Mouse (Mus musculus) heart, adult 2 months (tissue): ENCODE data around the gene Cyp27b1. TPM values are rescaled to one million over a fixed set of nuclear protein-coding genes. Genes with fewer than 3 reads are reported as not detected.
"Not testable (repeated sequence)": the region's sequence is repeated elsewhere in the genome, so short reads cannot be mapped to it uniquely, and the experiment has no call there.

Experiments used
- DNase-seq, 2 experiments: peaks; one replicate each; pipeline ENCODE4 v3.0.0; 2021
- H3K27ac ChIP-seq: fragments of 200-600 bp; 2 replicates; pipeline ENCODE4 v1.8.1; 2022
- H3K27me3 ChIP-seq: fragments of 200-500 bp; 2 replicates; pipeline ENCODE4 v1.6.1; 2012; ENCODE audit warnings: mild to moderate bottlenecking, low read length, inconsistent platforms, mixed read lengths; ENCODE audit not compliant: control insufficient read depth, insufficient read depth
- H3K36me3 ChIP-seq: fragments of 200-500 bp; 2 replicates; pipeline ENCODE4 v1.6.1; 2012; ENCODE audit warnings: low read length, inconsistent platforms; ENCODE audit not compliant: control insufficient read depth, insufficient read depth
- H3K4me1 ChIP-seq: fragments of 200-500 bp; 2 replicates; pipeline ENCODE4 v1.6.1; 2011; ENCODE audit warnings: low read length; ENCODE audit not compliant: control insufficient read depth, insufficient read depth
- H3K4me3 ChIP-seq: fragments of 200-600 bp; 2 replicates; pipeline ENCODE4 v1.8.1; 2022
- H3K79me2 ChIP-seq: fragments of 200-500 bp; replicated peaks from 2 replicates; pipeline ENCODE4 v1.6.1; 2012; ENCODE audit warnings: mild to moderate bottlenecking, inconsistent platforms, low read length, moderate library complexity, mixed read lengths; ENCODE audit not compliant: control insufficient read depth, insufficient read depth
- H3K9ac ChIP-seq: fragments of 200-500 bp; 2 replicates; pipeline ENCODE4 v1.6.1; 2012; ENCODE audit warnings: low read depth, mild to moderate bottlenecking, control low read depth, inconsistent platforms, low read length, mixed read lengths
- CTCF ChIP-seq: fragments of 200-600 bp; IDR thresholded peaks from 2 replicates; pipeline ENCODE4 v1.8.1; 2022; ENCODE audit warnings: antibody characterized with exemption, mild to moderate bottlenecking, moderate library complexity
- EP300 ChIP-seq: fragments of 200-500 bp; IDR thresholded peaks from 2 replicates; pipeline ENCODE4 v1.6.1; 2011; ENCODE audit warnings: low read depth, low read length, control low read depth; ENCODE audit not compliant: insufficient read depth
- POLR2A ChIP-seq: fragments of 200-500 bp; IDR thresholded peaks from 2 replicates; pipeline ENCODE4 v1.6.1; 2011; ENCODE audit warnings: mild to moderate bottlenecking, low read depth, low read length, control low read depth; ENCODE audit not compliant: insufficient read depth
- WGBS: fragments of 180-500 bp; shearing (Covaris S2); methylation state at CpG from one replicate; pipeline ENCODE4 v1.1.7; 2018; 5-methylcytosine and 5-hydroxymethylcytosine counted together
- intact Hi-C: fragments of 180-260 bp; cut with DNase I; formaldehyde crosslinking; loops from one replicate; pipeline ENCODE4 v1.15.1; 2025
- polyA plus RNA-seq: library from polyadenylated mRNA; depleted of rRNA; stranded (reverse); fragments of >200 nt; gene quantifications from 2 replicates; pipeline ENCODE4 v1.2.3, GENCODE M21; 2012
- total RNA-seq, 2 experiments: library from RNA; stranded (reverse); gene quantifications; 2 replicates each; pipeline ENCODE4 v1.2.3; 2021

Cyp27b1 gene
- total and polyA plus RNA-seq, 3 experiments = 0.10 to 0.12 TPM; not detected in 1

DNA sequence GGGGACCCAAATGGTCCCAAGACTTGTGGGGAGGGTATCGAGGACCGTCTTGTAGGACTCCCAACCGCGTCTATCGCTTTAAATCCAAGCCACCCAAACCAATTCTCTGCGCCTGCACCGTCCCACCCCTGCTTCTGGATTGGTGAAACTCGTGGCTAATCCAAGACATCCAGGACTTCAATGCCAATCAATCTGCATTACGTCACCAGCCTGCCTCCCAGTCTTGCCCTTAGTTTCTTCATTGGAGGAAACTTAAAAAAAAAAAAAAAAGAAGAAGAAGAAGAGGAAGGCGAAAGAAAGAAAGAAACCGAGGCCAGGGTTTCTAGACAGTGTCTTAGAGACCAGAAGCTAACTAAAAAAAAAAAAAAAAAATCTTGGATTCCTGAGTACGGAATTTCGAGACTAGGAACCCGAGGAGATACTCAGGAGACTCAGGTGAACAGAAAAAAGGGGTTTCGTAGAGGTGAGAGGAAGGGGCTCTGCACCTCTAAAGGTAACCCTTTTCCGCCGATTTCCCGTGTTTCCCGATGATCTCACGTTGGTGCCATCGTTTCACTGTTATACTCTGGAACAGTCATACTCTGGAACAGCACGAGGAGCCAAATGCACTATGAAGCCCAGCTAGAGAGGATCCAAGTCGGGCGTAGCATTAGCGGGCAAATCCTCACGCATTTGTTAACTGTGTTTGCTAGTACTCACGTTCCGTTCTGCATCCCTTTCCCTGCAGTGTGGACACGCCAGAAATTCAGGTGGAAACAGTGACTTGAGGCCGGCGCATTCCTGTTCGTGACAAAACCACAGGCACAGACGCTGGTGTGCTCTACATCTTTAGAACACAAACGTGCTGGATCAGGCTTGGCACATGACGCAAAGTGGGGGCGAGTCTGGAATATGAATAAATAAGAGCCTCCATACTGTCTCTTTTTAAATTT is 22.4 kb downstream of the Cyp27b1 start, which contains the start of gene Tspan31:
Gene Tspan31 (minus strand): TSS at position 75 of the 932 bp plus-strand sequence.
- Histone ChIP-seq H3K79me2 (no peaks in the 10 kb centered on the region), H3K4me3 (peak within 1 kb of the TSS; percentile 90), H3K27me3 (no peaks in the 10 kb centered on the region), H3K27ac (peak within 1 kb of the TSS; percentile 84), H3K4me1 (peaks cover 5% of the 10 kb centered on the region), H3K36me3 (no peaks in the 10 kb centered on the region), H3K9ac (peak within 1 kb of the TSS; percentile 90)
- peak; percentile 86 to 93 for DNase-seq
- WGBS = under 1% methylated on average over 36 of the region's 36 CpGs
- intact Hi-C loops = no loop called here
- TF ChIP-seq EP300 (0 out of 2 replicates have a peak, but pooled peaks have one; percentile 6), POLR2A (peak; percentile 93), CTCF (no peak)

DNA sequence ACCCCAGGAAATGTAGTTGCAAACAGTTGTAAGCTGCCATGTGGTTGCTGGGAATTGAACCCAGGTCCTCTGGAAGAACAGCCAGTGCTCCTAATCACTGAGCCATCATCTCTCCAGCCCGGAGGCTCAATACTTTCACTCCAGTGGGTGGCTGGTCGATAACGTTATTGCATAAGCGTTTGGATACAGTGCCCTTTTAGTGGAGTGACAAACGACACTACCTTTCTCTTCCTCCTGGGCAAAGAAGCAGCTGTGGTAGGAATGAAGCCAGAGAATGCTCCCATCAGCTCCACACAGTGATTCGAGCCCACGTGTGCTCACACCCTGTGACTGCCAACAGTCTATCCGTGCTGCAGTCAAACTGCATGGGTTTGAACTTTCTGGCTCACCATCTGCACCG is 23.2 kb downstream of the Cyp27b1 start:
- no peaks in the 10 kb centered on the region for H3K79me2 ChIP-seq
- WGBS = 66% methylated on average over 9 of the region's 9 CpGs
- no peaks in the 10 kb centered on the region for H3K27me3 ChIP-seq
- H3K4me3 ChIP-seq = no peak overlapping the region; the same call in 1 of the 2 replicates
- peaks cover 5% of the 10 kb centered on the region for H3K4me1 ChIP-seq
- no peaks in the 10 kb centered on the region for H3K36me3 ChIP-seq
- H3K9ac ChIP-seq = no peak overlapping the region
- no peak overlapping the region; the same call in 1 of the 2 replicates for H3K27ac ChIP-seq
- no peak for TF ChIP-seq CTCF
- TF ChIP-seq POLR2A = no peak
- TF ChIP-seq EP300 = no peak
- DNase-seq = no peak
- intact Hi-C loops = no loop called here

DNA sequence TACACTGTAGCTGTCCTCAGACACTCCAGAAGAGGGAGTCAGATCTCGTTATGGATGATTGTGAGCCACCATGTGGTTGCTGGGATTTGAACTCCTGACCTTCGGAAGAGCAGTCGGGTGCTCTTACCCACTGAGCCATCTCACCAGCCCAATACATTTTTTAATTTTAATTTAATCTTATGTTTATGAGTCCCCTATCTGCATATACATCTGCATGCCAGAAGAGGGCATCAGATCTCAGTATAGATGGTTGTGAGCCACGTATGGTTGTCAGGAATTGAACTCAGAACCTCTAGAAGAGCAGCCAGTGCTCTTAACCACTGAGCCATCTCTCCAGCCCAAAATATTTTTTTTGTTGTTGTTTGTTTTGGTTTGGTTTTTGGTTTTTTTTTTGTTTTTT is 24.2 kb downstream of the Cyp27b1 start:
- WGBS = 87% methylated on average over 4 of the region's 4 CpGs
- H3K79me2 ChIP-seq, H3K27me3 ChIP-seq, H3K36me3 ChIP-seq, H3K9ac ChIP-seq, H3K4me3 ChIP-seq, intact Hi-C loops, H3K4me1 ChIP-seq, H3K27ac ChIP-seq, DNase-seq: not testable (repeated sequence)
- peak; percentile 25; the same call in 1 of the 2 replicates for TF ChIP-seq CTCF

DNA sequence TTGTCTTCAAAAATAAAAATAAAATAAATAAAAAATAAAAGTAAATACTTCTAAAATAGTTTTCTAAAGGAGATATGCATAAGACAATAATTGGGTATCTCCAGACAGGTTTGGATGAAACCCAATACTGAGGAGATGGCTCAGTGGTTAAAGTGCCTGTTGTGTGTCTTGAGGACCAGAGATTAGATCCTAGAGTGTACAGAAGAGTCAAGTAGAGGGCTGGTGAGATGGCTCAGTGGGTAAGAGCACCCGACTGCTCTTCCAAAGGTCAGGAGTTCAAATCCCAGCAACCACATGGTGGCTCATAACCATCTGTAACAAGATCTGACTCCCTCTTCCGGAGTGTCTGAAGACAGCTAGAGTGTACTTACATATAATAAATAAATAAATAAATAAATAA is 24.9 kb downstream of the Cyp27b1 start:
- H3K36me3 ChIP-seq, intact Hi-C loops, H3K9ac ChIP-seq, DNase-seq, H3K27me3 ChIP-seq, H3K4me1 ChIP-seq, H3K4me3 ChIP-seq, H3K79me2 ChIP-seq, H3K27ac ChIP-seq: not testable (repeated sequence)
- 71% methylated on average over 2 of the region's 2 CpGs for WGBS

DNA sequence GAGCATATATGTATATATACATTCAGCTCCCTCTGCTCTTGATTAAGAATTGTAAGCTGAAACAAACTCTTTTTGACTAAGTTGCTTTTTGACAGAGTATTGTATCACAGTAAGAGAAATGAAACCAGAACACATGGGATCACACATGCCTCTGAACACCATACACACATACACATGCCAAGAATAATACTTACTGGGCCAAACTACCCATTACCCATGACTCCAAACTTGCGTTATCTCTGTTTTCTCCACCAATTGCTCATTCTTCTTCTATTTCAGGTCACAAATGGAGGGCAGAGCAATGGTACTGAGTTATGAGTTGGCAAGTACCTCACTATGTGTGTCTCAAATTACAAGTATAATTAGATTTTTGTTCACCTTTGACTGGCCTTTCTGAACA is 25.9 kb downstream of the Cyp27b1 start:
- H3K27ac ChIP-seq = no peak overlapping the region
- H3K9ac ChIP-seq = no peak overlapping the region
- no peaks in the 10 kb centered on the region; the same call in 1 of the 2 replicates for H3K27me3 ChIP-seq
- intact Hi-C loops = no loop called here
- WGBS = 81% methylated on average over 1 of the region's 1 CpGs
- H3K4me1 ChIP-seq = peaks cover 4% of the 10 kb centered on the region
- no peaks in the 10 kb centered on the region for H3K36me3 ChIP-seq
- TF ChIP-seq POLR2A (no peak), EP300 (no peak), CTCF (no peak)
- H3K4me3 ChIP-seq = no peak overlapping the region
- H3K79me2 ChIP-seq = no peaks in the 10 kb centered on the region
- DNase-seq = no peak

DNA sequence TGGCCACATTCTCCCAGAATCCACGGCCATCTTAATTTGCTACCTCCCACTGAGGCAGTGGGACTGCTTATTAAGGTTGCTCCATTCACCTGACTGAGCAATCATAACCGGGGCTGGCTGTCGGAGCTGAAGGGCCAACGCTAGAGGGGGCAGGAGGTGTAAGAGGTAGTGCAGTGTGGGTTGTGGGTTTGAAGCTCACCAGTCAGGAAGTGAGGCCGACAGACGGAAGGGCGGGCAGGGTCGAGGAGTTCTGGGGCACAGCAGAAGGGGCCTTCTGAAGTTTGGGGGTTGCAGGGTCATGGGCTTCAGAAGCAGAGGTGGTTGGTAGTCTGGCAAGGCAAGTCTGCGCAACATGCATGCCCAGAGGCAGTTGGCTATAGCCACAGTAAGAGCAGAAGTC is 27.0 kb downstream of the Cyp27b1 start, which contains the start of gene Agap2:
Gene Agap2 (plus strand): TSS at position 205 of the 400 bp plus-strand sequence.
- Histone ChIP-seq H3K36me3 (no peaks in the 10 kb centered on the region), H3K4me3 (no peak within 1 kb of the TSS), H3K27ac (no peak within 1 kb of the TSS), H3K27me3 (no peaks in the 10 kb centered on the region; the same call in 1 of the 2 replicates), H3K4me1 (no peaks in the 10 kb centered on the region; the same call in 1 of the 2 replicates), H3K79me2 (no peaks in the 10 kb centered on the region), H3K9ac (no peak within 1 kb of the TSS)
- peak in 1 of 2 experiments; percentile 46 for DNase-seq
- intact Hi-C loops = no loop called here
- 50% methylated on average over 9 of the region's 9 CpGs for WGBS
- no peak for TF ChIP-seq CTCF
- no peak for TF ChIP-seq POLR2A
- TF ChIP-seq EP300 = no peak
